Mouse (Mus musculus): Measurements from ENCODE around the gene Zfp949. TPM values are rescaled to one million over a fixed set of nuclear protein-coding genes. Genes with fewer than 3 reads are reported as not detected.

Gene Zfp949
- total and polyA plus RNA-seq, 2 experiments from 2014 or later = 13.5 to 25.0 TPM

DNA sequence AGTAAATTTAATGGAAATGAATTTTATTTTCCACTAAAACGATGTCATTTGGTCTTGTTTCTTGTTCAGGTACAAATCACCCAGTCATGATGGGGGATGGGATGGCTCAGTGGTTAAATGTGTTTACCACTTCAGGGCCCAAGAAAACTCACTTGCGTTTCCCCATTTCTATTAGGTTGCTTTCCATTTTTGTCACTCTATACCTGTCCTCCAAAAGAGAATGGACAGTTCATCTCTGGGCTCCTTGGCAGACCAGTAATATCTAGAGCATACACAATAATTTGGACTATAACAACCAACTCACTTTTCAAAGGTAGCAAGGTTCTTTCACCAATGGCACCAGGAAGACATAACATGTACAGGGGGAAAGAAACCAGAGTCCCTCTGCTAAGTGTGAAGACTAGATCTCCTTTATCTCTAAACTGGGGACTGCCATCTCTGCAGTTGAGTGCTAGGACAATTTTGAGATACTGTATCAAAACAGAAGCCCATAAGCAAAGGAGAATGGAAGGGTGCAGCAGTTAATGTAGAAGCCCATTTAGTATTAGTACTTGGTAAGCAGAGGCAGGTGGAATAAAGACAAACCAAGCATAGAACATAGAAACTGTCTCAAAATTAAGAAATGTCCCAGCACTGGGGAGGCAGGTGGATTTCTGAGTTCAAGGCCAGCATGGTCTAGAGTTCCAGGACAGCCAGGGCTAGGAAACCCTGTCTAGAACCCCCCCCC, 27.5 kb upstream of the Zfp949 start:
- Histone ChIP-seq H3K4me1 (ENCODE audit: insufficient read depth) (peaks cover 12% of the 10 kb centered on the region), H3K9ac (no peak overlapping the region; the same call in 1 of the 2 replicates), H3K36me3 (ENCODE audit: insufficient read depth) (peaks cover 7% of the 10 kb centered on the region; the same call in 1 of the 2 replicates), H3K27ac (ENCODE audit: low read depth, low read length) (no peak overlapping the region), H3K4me3 (ENCODE audit: low read depth, low read length) (peak overlapping the region; percentile 70; the same call in 1 of the 2 replicates), H3K9me3 (ENCODE audit: low read length) (no peaks in the 10 kb centered on the region), H3K27me3 (ENCODE audit: insufficient read depth, low read length) (no peaks in the 10 kb centered on the region), H3K4me2 (ENCODE audit: low read depth) (peak overlapping the region; percentile 61)
- no peak for ATAC-seq
- WGBS = 31% methylated on average over 2 of the region's 2 CpGs
- DNase-seq = no peak
- TF ChIP-seq CTCF (IDR thresholded peaks at IDR 0.05; ENCODE audit: low read depth) = no peak

- no peaks in the 10 kb centered on the region for H3K27me3 ChIP-seq (ENCODE audit: insufficient read depth, low read length)
- H3K36me3 ChIP-seq (ENCODE audit: insufficient read depth) = peaks cover 7% of the 10 kb centered on the region; the same call in 1 of the 2 replicates
- no peaks in the 10 kb centered on the region for H3K9me3 ChIP-seq (ENCODE audit: low read length)
- DNase-seq = no peak
- peak overlapping the region; percentile 61 for H3K4me2 ChIP-seq (ENCODE audit: low read depth)
- 18% methylated on average over 4 of the region's 4 CpGs for WGBS
- H3K9ac ChIP-seq = peak overlapping the region; percentile 93
- H3K27ac ChIP-seq (ENCODE audit: low read depth, low read length) = no peak overlapping the region
- peaks cover 12% of the 10 kb centered on the region for H3K4me1 ChIP-seq (ENCODE audit: insufficient read depth)
- ATAC-seq = no peak
- peak overlapping the region; percentile 70 for H3K4me3 ChIP-seq (ENCODE audit: low read depth, low read length)
- TF ChIP-seq CTCF (IDR thresholded peaks at IDR 0.05; ENCODE audit: low read depth) = no peak
Observed at GRCm38 (mm10) chr9:88520849-88521483, 26.9 kb upstream of the Zfp949 start.

GRCm38 (mm10) chr9:88521961-88522568, 25.8 kb upstream of the Zfp949 start:
- Histone ChIP-seq H3K27me3 (ENCODE audit: insufficient read depth, low read length) (no peaks in the 10 kb centered on the region), H3K4me2 (ENCODE audit: low read depth) (peak overlapping the region; percentile 61), H3K4me3 (ENCODE audit: low read depth, low read length) (peak overlapping the region; percentile 70), H3K27ac (ENCODE audit: low read depth, low read length) (peak overlapping the region; percentile 93), H3K9ac (peak overlapping the region; percentile 93), H3K4me1 (ENCODE audit: insufficient read depth) (peaks cover 12% of the 10 kb centered on the region), H3K36me3 (ENCODE audit: insufficient read depth) (peaks cover 7% of the 10 kb centered on the region; the same call in 1 of the 2 replicates), H3K9me3 (ENCODE audit: low read length) (no peaks in the 10 kb centered on the region)
- under 1% methylated on average over 10 of the region's 10 CpGs for WGBS
- peak; percentile 56 for DNase-seq
- no peak for TF ChIP-seq CTCF (IDR thresholded peaks at IDR 0.05; ENCODE audit: low read depth)
- ATAC-seq = no peak

DNA sequence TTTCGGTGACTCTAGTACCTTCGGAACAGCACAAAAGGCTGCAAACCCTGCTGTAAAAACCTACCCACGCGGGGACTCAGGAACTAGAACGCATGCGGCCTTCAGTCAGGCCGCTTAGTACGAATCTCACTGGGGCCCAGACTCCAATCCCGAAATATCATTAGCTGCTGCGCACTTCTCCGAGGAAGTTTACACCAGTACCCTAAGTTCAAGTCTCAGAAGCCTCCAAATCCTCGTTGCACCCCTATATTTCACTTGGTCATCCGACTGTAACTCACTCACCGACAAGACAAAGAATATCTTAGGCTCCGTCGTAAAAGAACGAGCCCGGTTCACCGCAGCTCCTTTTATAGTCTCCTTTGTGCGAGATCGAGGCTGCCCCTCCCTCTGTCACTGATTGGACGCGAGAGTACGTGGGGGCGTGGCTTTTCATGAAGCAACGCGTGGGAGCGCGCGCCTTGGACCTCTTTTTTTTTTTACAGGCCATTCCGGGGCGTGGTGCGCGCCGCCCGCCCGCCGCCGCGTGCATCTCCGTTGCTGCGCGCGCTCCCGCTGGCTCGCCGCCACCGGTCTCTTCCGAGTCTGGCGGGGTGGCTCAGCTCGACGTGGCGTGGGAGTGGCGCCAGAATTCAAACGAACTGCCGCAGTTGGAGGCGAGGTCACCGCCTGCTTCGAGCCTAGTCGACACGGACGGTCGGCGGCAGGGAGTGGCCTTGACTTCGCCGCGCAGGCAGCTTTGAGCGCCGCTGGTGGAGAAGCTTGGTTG, 25.1 kb upstream of the Zfp949 start:
- TF ChIP-seq CTCF (IDR thresholded peaks at IDR 0.05; ENCODE audit: low read depth) = peak; percentile 66

DNA sequence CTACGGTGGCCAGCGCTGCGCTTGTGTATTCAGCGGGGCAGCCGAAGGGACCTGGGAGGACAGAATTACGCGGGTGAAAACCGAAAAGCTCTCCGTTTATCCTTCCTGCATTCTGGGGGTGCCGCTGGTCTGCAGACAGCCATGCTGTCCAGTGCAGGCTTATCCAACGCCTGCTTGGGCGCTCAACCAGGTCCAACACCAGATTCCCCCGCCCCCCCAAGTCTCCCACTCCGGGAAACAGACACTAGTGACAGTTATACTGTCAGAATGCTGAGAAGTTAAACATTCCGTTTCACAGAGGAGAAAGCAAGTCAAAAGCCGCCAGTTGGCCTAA, 24.5 kb upstream of the Zfp949 start:
- H3K4me1 ChIP-seq (ENCODE audit: insufficient read depth) = peaks cover 12% of the 10 kb centered on the region
- peaks cover 7% of the 10 kb centered on the region; the same call in 1 of the 2 replicates for H3K36me3 ChIP-seq (ENCODE audit: insufficient read depth)
- ATAC-seq (no peak), DNase-seq (no peak)
- H3K4me3 ChIP-seq (ENCODE audit: low read depth, low read length) = peak overlapping the region; percentile 70
- H3K9me3 ChIP-seq (ENCODE audit: low read length) = no peaks in the 10 kb centered on the region
- no peaks in the 10 kb centered on the region for H3K27me3 ChIP-seq (ENCODE audit: insufficient read depth, low read length)
- peak overlapping the region; percentile 74 for H3K4me2 ChIP-seq (ENCODE audit: low read depth)
- peak overlapping the region; percentile 93 for H3K9ac ChIP-seq
- TF ChIP-seq CTCF (IDR thresholded peaks at IDR 0.05; ENCODE audit: low read depth) = no peak
- WGBS = 2% methylated on average over 16 of the region's 16 CpGs
- H3K27ac ChIP-seq (ENCODE audit: low read depth, low read length) = peak overlapping the region; percentile 77

More for the DNA sequence above, 25.1 kb upstream of the Zfp949 start:
- under 1% methylated on average over 69 of the region's 69 CpGs for WGBS
- Histone ChIP-seq H3K27me3 (ENCODE audit: insufficient read depth, low read length) (no peaks in the 10 kb centered on the region), H3K27ac (ENCODE audit: low read depth, low read length) (peak overlapping the region; percentile 93), H3K9me3 (ENCODE audit: low read length) (no peaks in the 10 kb centered on the region), H3K36me3 (ENCODE audit: insufficient read depth) (peaks cover 7% of the 10 kb centered on the region; the same call in 1 of the 2 replicates), H3K4me1 (ENCODE audit: insufficient read depth) (peaks cover 12% of the 10 kb centered on the region), H3K9ac (peak overlapping the region; percentile 93), H3K4me3 (ENCODE audit: low read depth, low read length) (peak overlapping the region; percentile 70), H3K4me2 (ENCODE audit: low read depth) (peak overlapping the region; percentile 74)
- ATAC-seq (peak; percentile 90), DNase-seq (peak; percentile 99)

DNA sequence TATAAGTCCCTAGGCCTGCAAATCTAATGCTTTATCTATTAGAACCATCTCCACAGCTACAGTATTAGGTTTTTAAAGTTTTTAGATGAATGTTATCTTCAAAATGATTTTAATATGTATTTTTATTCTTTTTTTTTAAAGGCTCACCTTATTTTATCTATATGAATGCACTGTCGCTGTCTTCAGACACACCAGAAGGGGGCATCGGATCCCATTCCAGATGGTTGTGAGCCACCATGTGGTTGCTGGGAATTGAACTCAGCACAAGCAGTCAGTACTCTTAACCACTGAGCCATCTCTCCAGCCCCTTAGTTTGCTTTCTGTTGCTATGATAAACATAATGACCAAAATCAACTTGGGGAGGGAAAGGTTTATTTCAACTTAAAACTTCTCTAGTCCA, 23.5 kb upstream of the Zfp949 start:
- Histone ChIP-seq H3K9me3 (ENCODE audit: low read length) (no peaks in the 10 kb centered on the region), H3K4me3 (ENCODE audit: low read depth, low read length) (no peak overlapping the region), H3K36me3 (ENCODE audit: insufficient read depth) (peaks cover 7% of the 10 kb centered on the region; the same call in 1 of the 2 replicates), H3K9ac (no peak overlapping the region), H3K4me2 (ENCODE audit: low read depth) (no peak overlapping the region), H3K4me1 (ENCODE audit: insufficient read depth) (peaks cover 12% of the 10 kb centered on the region), H3K27ac (ENCODE audit: low read depth, low read length) (no peak overlapping the region), H3K27me3 (ENCODE audit: insufficient read depth, low read length) (no peaks in the 10 kb centered on the region)
- TF ChIP-seq CTCF (IDR thresholded peaks at IDR 0.05; ENCODE audit: low read depth) = peak; percentile 43
- DNase-seq (no peak), ATAC-seq (no peak)
- WGBS = 94% methylated on average over 2 of the region's 2 CpGs

All from forebrain, postnatal 0 days (tissue).